10 mouse cellular contexts compared by ENCODE assay signal in genomic region chr9:37636335-37636734, GRCm38 (mm10). TPM values are rescaled to one million over a fixed set of nuclear protein-coding genes. Genes with fewer than 3 reads are reported as not detected.
DNase-seq lines count a peak whose midpoint lies in the region; ATAC-seq lines count a peak whose summit lies in the region.
"Had no signal": no experiment of that assay in that cellular context is flagged by ENCODE, and none has a peak within 500 bp of the region (broad histone marks: within the 10 kb centered on the region; RNA-seq: fewer than 3 reads in every experiment).

No protein-coding gene starts in this region.

- WGBS in liver, embryonic 11.5 days, result 17% methylated on average over 7 of the region's 7 CpGs

- no peaks in the 10 kb centered on the region for H3K36me3 ChIP-seq in liver, embryonic 11.5 days (ENCODE audit: control insufficient read depth, insufficient read depth, low read length)

- no peaks in the 10 kb centered on the region for H3K4me1 ChIP-seq in liver, embryonic 11.5 days (replicated peaks; ENCODE audit: control insufficient read depth, insufficient read depth, low read length)
- H3K4me1 ChIP-seq: heart, embryonic 13.5 days had no signal

- H3K9me3 ChIP-seq in liver, embryonic 11.5 days (ENCODE audit: control insufficient read depth, low read length), result no peaks in the 10 kb centered on the region
- H3K9me3 ChIP-seq: heart, embryonic 13.5 days had no signal

- no peak overlapping the region for H3K4me3 ChIP-seq in liver, embryonic 11.5 days (ENCODE audit: low read depth, low read length)
- H3K4me3 ChIP-seq: heart, embryonic 13.5 days; myocyte had no signal

- intact Hi-C loops in heart, postnatal 14 days (cut with DNase I), result loop anchor here (5.0 kb wide), 2 partner anchors 174 to 204 kb away; partner anchors contain the start of gene Robo3

- peak; percentile 45; the same call in 1 of the 2 replicates for ATAC-seq in liver, embryonic 11.5 days (replicated peaks; ENCODE audit: low FRiP score)

- no peak overlapping the region for H3K27ac ChIP-seq in liver, embryonic 11.5 days (ENCODE audit: low read depth, low read length)
- H3K27ac ChIP-seq: heart, embryonic 13.5 days had no signal

- peak; percentile 27 for DNase-seq in gastrocnemius, adult 18-20 months (ENCODE audit: low spot score)
- no peak for DNase-seq in gastrocnemius, adult 8-10 months (ENCODE audit: low spot score in 2 of 2)
- peak; percentile 29 for DNase-seq in urinary bladder, postnatal 14 days (ENCODE audit: low spot score)
- DNase-seq in urinary bladder, postnatal 10 days (ENCODE audit: low spot score), result no peak
- DNase-seq in cerebellum, postnatal 36 days, result peak; percentile 71
- peak; percentile 57 to 61 for DNase-seq in heart, postnatal 14 days
- DNase-seq in liver, embryonic 11.5 days (ENCODE audit: low spot score), result peak; percentile 42
- peak; percentile 66 for DNase-seq in retina, postnatal 1 day

- H3K27me3 ChIP-seq in liver, embryonic 11.5 days (replicated peaks; ENCODE audit: control insufficient read depth, insufficient read depth, low read length), result no peaks in the 10 kb centered on the region
- H3K27me3 ChIP-seq: heart, embryonic 13.5 days had no signal

- H3K4me2 ChIP-seq in liver, embryonic 11.5 days, result no peak overlapping the region
- H3K4me2 ChIP-seq: heart, embryonic 13.5 days had no signal

- H3K9ac ChIP-seq in liver, embryonic 11.5 days (ENCODE audit: low read depth, low read length), result no peak overlapping the region
- H3K9ac ChIP-seq: heart, embryonic 13.5 days had no signal

RNA-seq across cellular contexts. Expression of gene Tbrg1, which starts 20.8 kb away (rescaled TPM):
- total RNA-seq in gastrocnemius, adult 18-20 months (2021), result 10 to 100 TPM; 30.6 to 33.3 TPM
- total RNA-seq in gastrocnemius, adult 8-10 months (2022), result 10 to 100 TPM; 27.5 to 33.7 (median 28.8) TPM
- 10 to 100 TPM; 38.8 to 41.3 TPM for total RNA-seq in heart, postnatal 14 days (2021)
- polyA plus RNA-seq in liver, embryonic 11.5 days (2014; fragmentation: Nextera tagmentation; extraction: Ambion mirVana), result 127 and 128 TPM in 2 replicates

RNA-seq across cellular contexts. Expression of gene Spa17, which starts 22.8 kb away (rescaled TPM):
- 1 to 10 TPM; 2.8 to 3.5 TPM for total RNA-seq in gastrocnemius, adult 18-20 months (2021)
- 1 to 10 TPM; 1.6 to 3.1 (median 2.2) TPM for total RNA-seq in gastrocnemius, adult 8-10 months (2022)
- total RNA-seq in heart, postnatal 14 days (2021), result 1 to 10 TPM; 2.1 to 2.9 TPM
- polyA plus RNA-seq in liver, embryonic 11.5 days (2014; fragmentation: Nextera tagmentation; extraction: Ambion mirVana), result 3.9 and 4.9 TPM in 2 replicates

RNA-seq across cellular contexts. Expression of gene Panx3, which starts 32.7 kb away (rescaled TPM):
- total RNA-seq in gastrocnemius, adult 18-20 months (2021), result not detected
- total RNA-seq in gastrocnemius, adult 8-10 months (2022), result not detected
- not detected for total RNA-seq in heart, postnatal 14 days (2021)
- polyA plus RNA-seq in liver, embryonic 11.5 days (2014; fragmentation: Nextera tagmentation; extraction: Ambion mirVana), result not detected in 2 replicates

Comparison
In these comparisons a context has a peak if more than half of its experiments do, and no peak if none do; other contexts are left out.
1. DNase-seq: peak in gastrocnemius, adult 18-20 months (single experiment), urinary bladder, postnatal 14 days (single experiment), cerebellum, postnatal 36 days (2 of 2), heart, postnatal 14 days (2 of 2), liver, embryonic 11.5 days (single experiment) and retina, postnatal 1 day (single experiment); none in gastrocnemius, adult 8-10 months (0 of 2) and urinary bladder, postnatal 10 days (single experiment).